Mouse (Mus musculus): ENCODE results near the gene Slc9a3. TPM values are rescaled to one million over a fixed set of nuclear protein-coding genes. Genes with fewer than 3 reads are reported as not detected.

Gene Slc9a3
- polyA plus RNA-seq, 1 experiment from 2014 or later: not detected

DNA sequence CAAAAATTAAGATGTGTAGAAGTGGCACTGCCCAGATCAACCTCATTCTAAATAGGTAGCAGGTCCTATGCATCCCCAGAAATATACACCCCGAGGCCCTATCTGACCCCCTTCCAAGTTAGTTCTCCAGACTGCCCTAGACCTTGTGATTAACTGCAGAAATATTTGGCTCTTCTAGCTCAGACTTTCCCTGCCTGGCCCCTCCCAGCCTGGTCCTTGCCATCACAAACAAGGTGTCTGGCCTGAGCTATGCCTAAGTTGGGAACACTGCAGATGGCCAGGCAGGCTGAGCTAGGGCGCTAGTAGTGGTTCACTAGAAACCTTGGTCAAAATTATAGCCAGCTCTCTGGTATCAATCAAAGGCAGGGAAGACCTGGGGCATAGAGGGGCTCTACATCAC lies 46.2 kb downstream of the Slc9a3 start:
- ATAC-seq (ENCODE audit: low FRiP score): peak; percentile 16; the same call in 1 of the 2 replicates
- H3K9ac ChIP-seq (ENCODE audit: low read depth, low read length): no peak overlapping the region
- no peak overlapping the region for H3K4me3 ChIP-seq (ENCODE audit: low read depth, low read length)
- no peaks in the 10 kb centered on the region for H3K36me3 ChIP-seq (ENCODE audit: control insufficient read depth, insufficient read depth, low read length)
- H3K4me2 ChIP-seq (replicated peaks; ENCODE audit: low read depth, low read length): no peak overlapping the region
- H3K4me1 ChIP-seq (replicated peaks; ENCODE audit: control insufficient read depth, insufficient read depth, low read length): no peaks in the 10 kb centered on the region
- H3K27me3 ChIP-seq (ENCODE audit: control insufficient read depth, insufficient read depth, low read length): no peaks in the 10 kb centered on the region
- no peak overlapping the region for H3K27ac ChIP-seq (ENCODE audit: low read depth, low read length)
- no peak for DNase-seq (ENCODE audit: low spot score)
- H3K9me3 ChIP-seq (ENCODE audit: control insufficient read depth, low read length): no peaks in the 10 kb centered on the region
- 87% methylated on average over 2 of the region's 2 CpGs for WGBS

DNA sequence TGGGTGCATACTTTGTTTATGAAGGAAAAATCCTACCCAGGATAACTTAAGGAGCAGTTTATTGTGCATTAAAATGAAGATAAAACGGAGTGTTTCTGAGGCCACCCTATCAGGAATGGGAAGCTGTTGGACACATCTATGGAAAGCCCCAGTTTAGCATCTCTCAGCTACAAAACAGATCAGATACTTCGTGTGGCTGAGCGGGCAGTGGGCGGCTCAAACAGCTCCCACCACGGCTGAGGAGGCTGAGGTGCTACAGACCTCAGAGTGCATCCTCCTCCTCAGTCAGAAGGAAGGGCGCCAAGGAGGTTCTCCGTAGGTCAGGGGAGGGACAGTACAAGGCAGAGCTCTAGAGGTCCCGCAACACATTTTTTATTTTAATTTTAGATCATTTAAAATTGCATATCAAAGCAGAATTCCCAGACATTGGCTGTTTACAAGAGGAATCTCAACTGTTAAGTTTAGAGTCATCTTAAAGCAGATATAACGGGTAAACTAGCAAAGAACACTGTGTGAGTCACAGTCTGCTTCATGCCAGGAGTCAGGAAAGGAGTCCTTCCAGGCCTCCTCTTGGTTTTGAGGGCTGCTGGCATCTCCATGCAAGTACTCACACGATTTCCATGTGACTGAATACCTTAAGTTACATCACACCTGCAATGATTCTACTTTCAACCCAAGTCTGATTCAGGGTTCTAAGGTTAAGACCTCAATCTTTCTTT lies 48.3 kb downstream of the Slc9a3 start:
- Histone ChIP-seq H3K9me3 (ENCODE audit: control insufficient read depth, low read length) (no peaks in the 10 kb centered on the region), H3K9ac (ENCODE audit: low read depth, low read length) (no peak overlapping the region), H3K36me3 (ENCODE audit: control insufficient read depth, insufficient read depth, low read length) (0 out of 2 replicates have a peak, but pooled peaks cover 2% of the 10 kb centered on the region), H3K4me3 (ENCODE audit: low read depth, low read length) (no peak overlapping the region), H3K27ac (ENCODE audit: low read depth, low read length) (no peak overlapping the region), H3K4me1 (replicated peaks; ENCODE audit: control insufficient read depth, insufficient read depth, low read length) (no peaks in the 10 kb centered on the region), H3K4me2 (replicated peaks; ENCODE audit: low read depth, low read length) (no peak overlapping the region), H3K27me3 (ENCODE audit: control insufficient read depth, insufficient read depth, low read length) (no peaks in the 10 kb centered on the region)
- ATAC-seq (ENCODE audit: low FRiP score): no peak
- WGBS: 88% methylated on average over 10 of the region's 10 CpGs
- no peak for DNase-seq (ENCODE audit: low spot score)

DNA sequence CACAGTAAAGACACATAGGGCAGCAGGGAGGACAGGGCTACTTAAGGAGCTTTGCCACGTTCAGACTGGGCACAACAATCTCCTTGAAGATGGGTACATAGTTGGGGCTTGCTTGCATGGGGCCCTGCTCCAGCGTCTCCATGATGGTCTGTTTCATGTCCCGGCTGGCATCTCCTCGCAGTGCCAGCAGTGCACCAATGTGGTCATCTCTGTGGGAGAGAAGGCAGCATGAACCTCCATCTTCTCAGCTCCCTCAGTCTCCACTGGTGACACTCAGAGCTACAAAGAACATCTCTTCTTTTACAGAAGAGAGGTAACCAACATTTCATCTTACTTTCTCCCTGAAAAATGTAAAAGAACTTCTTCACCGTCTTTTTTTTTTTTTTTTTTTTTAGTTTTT lies 50.8 kb downstream of the Slc9a3 start:
- 94% methylated on average over 5 of the region's 5 CpGs for WGBS
- Histone ChIP-seq H3K36me3 (ENCODE audit: control insufficient read depth, insufficient read depth, low read length) (0 out of 2 replicates have a peak, but pooled peaks cover 2% of the 10 kb centered on the region), H3K9ac (ENCODE audit: low read depth, low read length) (no peak overlapping the region), H3K27ac (ENCODE audit: low read depth, low read length) (no peak overlapping the region), H3K27me3 (ENCODE audit: control insufficient read depth, insufficient read depth, low read length) (no peaks in the 10 kb centered on the region), H3K4me1 (replicated peaks; ENCODE audit: control insufficient read depth, insufficient read depth, low read length) (no peaks in the 10 kb centered on the region), H3K9me3 (ENCODE audit: control insufficient read depth, low read length) (no peaks in the 10 kb centered on the region), H3K4me3 (ENCODE audit: low read depth, low read length) (no peak overlapping the region), H3K4me2 (replicated peaks; ENCODE audit: low read depth, low read length) (no peak overlapping the region)
- ATAC-seq (ENCODE audit: low FRiP score): no peak
- DNase-seq (ENCODE audit: low spot score): no peak

DNA sequence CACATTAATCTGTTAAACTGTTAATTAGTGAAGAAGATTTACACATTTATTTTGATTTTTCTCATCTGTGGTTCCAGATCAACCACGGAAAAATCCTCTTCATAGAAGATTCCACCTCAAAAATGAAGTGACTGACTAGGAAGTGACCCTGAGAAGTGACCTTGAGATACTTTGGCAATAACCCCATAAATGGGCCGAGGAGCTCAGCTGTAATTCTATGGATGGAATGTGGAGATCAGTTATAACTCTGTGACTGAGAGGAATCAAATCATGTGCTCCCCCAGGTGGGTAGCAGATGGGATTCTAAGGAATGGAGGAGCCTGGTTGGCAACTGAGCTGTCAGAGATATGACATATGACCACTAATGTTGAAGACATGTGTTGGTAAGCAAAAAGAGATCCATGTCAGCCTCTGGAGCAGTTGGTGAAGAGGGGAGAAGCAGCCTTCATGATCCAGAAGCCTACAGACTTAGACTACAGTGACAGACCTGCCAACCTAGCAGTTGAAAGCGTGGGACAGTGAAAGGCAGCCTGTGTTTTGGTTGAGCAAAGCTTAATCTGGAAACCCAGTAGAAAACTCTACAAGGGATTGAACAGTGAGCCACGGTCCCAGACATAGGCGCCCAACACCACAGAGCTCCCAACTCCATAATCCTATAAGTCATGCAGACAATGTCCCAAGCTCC lies 61.9 kb downstream of the Slc9a3 start:
- H3K27me3 ChIP-seq (ENCODE audit: control insufficient read depth, insufficient read depth, low read length): no peaks in the 10 kb centered on the region
- no peak overlapping the region for H3K27ac ChIP-seq (ENCODE audit: low read depth, low read length)
- no peaks in the 10 kb centered on the region for H3K9me3 ChIP-seq (ENCODE audit: control insufficient read depth, low read length)
- no peak overlapping the region for H3K4me3 ChIP-seq (ENCODE audit: low read depth, low read length)
- H3K36me3 ChIP-seq (ENCODE audit: control insufficient read depth, insufficient read depth, low read length): 0 out of 2 replicates have a peak, but pooled peaks cover 4% of the 10 kb centered on the region
- WGBS: 92% methylated on average over 5 of the region's 5 CpGs
- H3K9ac ChIP-seq (ENCODE audit: low read depth, low read length): no peak overlapping the region
- no peaks in the 10 kb centered on the region for H3K4me1 ChIP-seq (replicated peaks; ENCODE audit: control insufficient read depth, insufficient read depth, low read length)
- DNase-seq (ENCODE audit: low spot score): no peak
- no peak overlapping the region for H3K4me2 ChIP-seq (replicated peaks; ENCODE audit: low read depth, low read length)
- no peak for ATAC-seq (ENCODE audit: low FRiP score)

DNA sequence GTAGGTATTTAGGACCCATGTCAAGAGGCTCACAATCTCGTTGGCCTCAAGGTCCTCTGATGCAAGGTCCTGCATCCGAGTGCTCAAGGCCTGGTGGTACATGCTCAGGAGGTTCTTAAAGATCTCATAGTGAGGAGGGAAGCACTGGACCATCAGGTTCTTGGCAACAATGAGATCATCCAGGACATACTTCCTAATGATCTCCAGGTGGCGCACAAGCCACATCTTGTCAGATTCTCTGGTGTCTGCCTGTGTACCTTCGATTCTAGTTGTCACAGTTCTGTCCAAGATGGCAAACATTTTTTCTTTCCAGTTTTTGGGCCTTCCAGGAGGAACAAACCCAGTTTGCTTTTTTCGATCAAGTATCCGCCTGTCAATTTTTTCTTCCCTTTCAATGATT lies 71.4 kb downstream of the Slc9a3 start:
- peaks cover 4% of the 10 kb centered on the region; the same call in 1 of the 2 replicates for H3K36me3 ChIP-seq (ENCODE audit: control insufficient read depth, insufficient read depth, low read length)

DNA sequence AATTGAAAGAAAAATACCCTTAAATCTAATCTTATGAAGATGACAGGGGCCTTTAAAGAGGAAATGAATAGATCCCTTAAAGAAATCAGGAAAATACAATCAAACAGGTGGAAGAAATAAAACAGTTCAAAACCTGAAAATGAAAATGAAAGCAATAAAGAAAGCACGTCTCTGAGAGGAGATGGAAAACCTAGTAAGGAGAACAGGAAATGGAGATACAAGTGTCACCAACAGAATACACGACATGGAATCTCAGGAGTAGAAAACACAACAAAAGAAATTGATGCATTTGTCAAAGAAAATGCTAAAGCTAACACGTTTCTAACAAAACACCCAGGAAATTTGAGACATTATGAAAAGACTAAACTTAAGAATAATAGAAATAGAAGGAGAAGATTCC lies 75.2 kb downstream of the Slc9a3 start:
- H3K36me3 ChIP-seq (ENCODE audit: control insufficient read depth, insufficient read depth, low read length): no peaks in the 10 kb centered on the region

More for the DNA sequence above, 71.4 kb downstream of the Slc9a3 start:
- WGBS: 81% methylated on average over 6 of the region's 6 CpGs
- ATAC-seq (ENCODE audit: low FRiP score): no peak
- no peak overlapping the region for H3K4me3 ChIP-seq (ENCODE audit: low read depth, low read length)
- H3K27me3 ChIP-seq (ENCODE audit: control insufficient read depth, insufficient read depth, low read length): no peaks in the 10 kb centered on the region
- H3K27ac ChIP-seq (ENCODE audit: low read depth, low read length): no peak overlapping the region
- DNase-seq (ENCODE audit: low spot score): peak; percentile 20
- H3K4me2 ChIP-seq (replicated peaks; ENCODE audit: low read depth, low read length): no peak overlapping the region
- H3K9ac ChIP-seq (ENCODE audit: low read depth, low read length): no peak overlapping the region
- H3K4me1 ChIP-seq (replicated peaks; ENCODE audit: control insufficient read depth, insufficient read depth, low read length): no peaks in the 10 kb centered on the region
- no peaks in the 10 kb centered on the region for H3K9me3 ChIP-seq (ENCODE audit: control insufficient read depth, low read length)

DNA sequence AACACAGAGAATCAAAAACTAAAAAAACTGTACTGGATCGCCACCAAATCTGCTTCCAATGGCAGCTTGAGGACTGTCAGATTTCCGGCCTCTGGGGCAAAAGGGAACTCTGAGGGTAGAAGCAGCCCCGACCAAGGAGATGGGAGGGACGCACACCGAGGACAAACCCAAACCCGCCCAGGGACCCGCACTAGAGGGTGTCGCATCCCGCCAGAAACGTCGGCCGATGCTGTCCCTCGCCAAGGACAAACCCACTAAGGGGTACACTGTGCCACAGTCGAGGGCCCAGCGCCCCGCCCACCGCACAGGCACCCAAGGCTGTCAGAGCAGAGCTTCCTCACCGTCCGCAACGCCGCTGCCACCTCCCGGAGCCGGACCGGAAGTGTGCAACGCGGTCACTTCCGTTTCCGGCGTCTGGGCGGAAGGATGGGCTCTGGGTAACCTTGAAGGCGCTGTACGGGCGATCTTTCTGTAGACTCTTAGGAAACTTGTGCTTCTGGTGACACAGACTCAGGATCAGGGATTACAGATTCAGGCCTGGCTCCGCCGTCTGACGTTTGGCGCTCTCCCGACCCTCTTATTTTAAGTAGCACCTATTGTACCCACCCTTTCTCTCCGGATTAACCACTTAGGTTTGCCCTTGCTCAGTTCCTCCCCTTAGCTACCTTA lies 87.2 kb downstream of the Slc9a3 start, which contains the start of gene Exoc3:
Gene Exoc3, minus strand, starts transcription at position 416 of the 669 bp plus-strand sequence.
- Histone ChIP-seq H3K4me2 (replicated peaks; ENCODE audit: low read depth, low read length) (peak within 1 kb of the TSS; percentile 52), H3K9ac (ENCODE audit: low read depth, low read length) (peak within 1 kb of the TSS; percentile 84), H3K4me3 (ENCODE audit: low read depth, low read length) (peak within 1 kb of the TSS; percentile 84), H3K36me3 (ENCODE audit: control insufficient read depth, insufficient read depth, low read length) (peaks cover 2% of the 10 kb centered on the region), H3K27me3 (ENCODE audit: control insufficient read depth, insufficient read depth, low read length) (no peaks in the 10 kb centered on the region), H3K4me1 (replicated peaks; ENCODE audit: control insufficient read depth, insufficient read depth, low read length) (0 out of 2 replicates have a peak, but pooled peaks cover 2% of the 10 kb centered on the region), H3K27ac (ENCODE audit: low read depth, low read length) (peak within 1 kb of the TSS; percentile 62), H3K9me3 (ENCODE audit: control insufficient read depth, low read length) (no peaks in the 10 kb centered on the region)
- ATAC-seq (ENCODE audit: low FRiP score): peak; percentile 97
- 0% methylated on average over 39 of the region's 39 CpGs for WGBS
- peak; percentile 95 for DNase-seq (ENCODE audit: low spot score)

More for the DNA sequence above, 75.2 kb downstream of the Slc9a3 start:
- H3K27me3 ChIP-seq (ENCODE audit: control insufficient read depth, insufficient read depth, low read length): no peaks in the 10 kb centered on the region
- H3K27ac ChIP-seq (ENCODE audit: low read depth, low read length): no peak overlapping the region
- DNase-seq (ENCODE audit: low spot score): no peak
- WGBS: 87% methylated on average over 3 of the region's 3 CpGs
- no peak for ATAC-seq (ENCODE audit: low FRiP score)
- no peak overlapping the region for H3K4me3 ChIP-seq (ENCODE audit: low read depth, low read length)
- H3K9ac ChIP-seq (ENCODE audit: low read depth, low read length): no peak overlapping the region
- no peak overlapping the region for H3K4me2 ChIP-seq (replicated peaks; ENCODE audit: low read depth, low read length)
- no peaks in the 10 kb centered on the region for H3K4me1 ChIP-seq (replicated peaks; ENCODE audit: control insufficient read depth, insufficient read depth, low read length)
- no peaks in the 10 kb centered on the region for H3K9me3 ChIP-seq (ENCODE audit: control insufficient read depth, low read length)

DNA sequence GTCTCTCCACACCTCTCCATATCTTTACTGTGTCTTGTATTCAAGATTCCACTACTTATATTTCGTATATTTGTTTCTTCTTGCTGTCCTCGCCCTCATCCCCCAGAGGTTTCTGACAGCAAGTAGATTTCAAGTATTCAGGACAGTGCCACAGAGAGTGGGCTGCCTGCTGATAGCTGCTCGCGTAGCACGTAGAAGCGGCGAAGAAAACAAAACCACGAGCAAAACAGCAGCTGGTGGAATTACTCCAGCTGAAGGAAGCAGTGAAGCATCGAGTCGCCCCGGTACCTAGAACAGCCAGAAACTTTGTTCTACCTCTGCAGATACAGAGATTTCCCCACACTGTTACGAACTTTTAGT lies 87.7 kb downstream of the Slc9a3 start:
- H3K4me1 ChIP-seq (replicated peaks; ENCODE audit: control insufficient read depth, insufficient read depth, low read length): 0 out of 2 replicates have a peak, but pooled peaks cover 2% of the 10 kb centered on the region
- H3K9ac ChIP-seq (ENCODE audit: low read depth, low read length): peak overlapping the region; percentile 84
- ATAC-seq (ENCODE audit: low FRiP score) (peak; percentile 56; the same call in 1 of the 2 replicates), DNase-seq (ENCODE audit: low spot score) (no peak)
- H3K27ac ChIP-seq (ENCODE audit: low read depth, low read length): peak overlapping the region; percentile 62
- H3K9me3 ChIP-seq (ENCODE audit: control insufficient read depth, low read length): no peaks in the 10 kb centered on the region
- no peaks in the 10 kb centered on the region for H3K27me3 ChIP-seq (ENCODE audit: control insufficient read depth, insufficient read depth, low read length)
- 18% methylated on average over 12 of the region's 12 CpGs for WGBS
- no peaks in the 10 kb centered on the region for H3K36me3 ChIP-seq (ENCODE audit: control insufficient read depth, insufficient read depth, low read length)
- peak overlapping the region; percentile 84 for H3K4me3 ChIP-seq (ENCODE audit: low read depth, low read length)
- H3K4me2 ChIP-seq (replicated peaks; ENCODE audit: low read depth, low read length): peak overlapping the region; percentile 52
